Mouse (Mus musculus) testis, adult 2 months (tissue): ENCODE results near the gene Acot11. TPM values are rescaled to one million over a fixed set of nuclear protein-coding genes. Genes with fewer than 3 reads are reported as not detected.

ENCODE experiments used
- H3K27ac ChIP-seq: fragments of 200-500 bp; 2 replicates; pipeline ENCODE4 v1.5.1; 2012; ENCODE audit warnings: low read depth, low read length; ENCODE audit not compliant: control insufficient read depth, insufficient read depth
- H3K27me3 ChIP-seq: fragments of 200-500 bp; 2 replicates; pipeline ENCODE4 v1.6.1; 2012; ENCODE audit warnings: mild to moderate bottlenecking, low read length, moderate library complexity; ENCODE audit not compliant: control insufficient read depth, insufficient read depth
- H3K36me3 ChIP-seq: fragments of 200-500 bp; 2 replicates; pipeline ENCODE4 v1.6.1; 2012; ENCODE audit warnings: mild to moderate bottlenecking, low read length; ENCODE audit not compliant: control insufficient read depth, insufficient read depth
- H3K4me1 ChIP-seq: fragments of 200-500 bp; 2 replicates; pipeline ENCODE4 v1.6.1; 2012; ENCODE audit warnings: low read length; ENCODE audit not compliant: control insufficient read depth, insufficient read depth
- H3K4me3 ChIP-seq: fragments of 200-500 bp; 2 replicates; pipeline ENCODE4 v1.5.1; 2012; ENCODE audit warnings: low read depth, mild to moderate bottlenecking, low read length, moderate library complexity, mixed read lengths; ENCODE audit not compliant: control insufficient read depth
- CTCF ChIP-seq: fragments of 200-500 bp; IDR thresholded peaks from 2 replicates; pipeline ENCODE4 v1.5.1; 2012; ENCODE audit warnings: low read depth, mild to moderate bottlenecking, inconsistent platforms, low read length, moderate library complexity; ENCODE audit not compliant: control insufficient read depth, insufficient read depth, insufficient replicate concordance
- POLR2A ChIP-seq: fragments of 200-500 bp; IDR thresholded peaks from 2 replicates; pipeline ENCODE4 v1.6.1; 2012; ENCODE audit warnings: low read depth, mild to moderate bottlenecking, inconsistent platforms, low read length, moderate library complexity; ENCODE audit not compliant: control insufficient read depth
- polyA plus RNA-seq: library from polyadenylated mRNA; depleted of rRNA; stranded (reverse); fragments of >200 nt; gene quantifications from 2 replicates; pipeline ENCODE4 v1.2.3, GENCODE M21; 2012; rRNA removed

Acot11 gene
- polyA plus RNA-seq, result 0.93 and 1.0 TPM in 2 replicates

DNA sequence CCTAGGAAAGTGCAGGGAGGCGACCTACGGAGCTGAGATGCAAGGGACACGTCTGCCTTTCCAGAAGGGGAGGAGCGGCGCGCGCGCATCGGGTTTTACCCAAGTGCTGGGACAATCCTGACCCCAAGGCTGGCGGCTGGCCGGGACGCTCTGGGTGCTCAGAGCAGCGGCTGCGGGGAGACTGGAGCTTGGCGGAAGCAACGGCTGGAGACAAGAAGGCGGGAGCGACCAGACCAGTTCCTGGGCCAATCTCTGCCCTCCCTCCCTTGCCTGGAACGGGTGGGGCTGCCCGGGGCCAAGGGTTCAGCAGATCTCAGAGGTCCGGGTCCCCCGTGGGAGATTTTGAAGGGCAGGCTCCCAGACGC lies at the start of gene Acot11:
Gene Acot11, minus strand, starts transcription at position 89 of the 365 bp plus-strand sequence.
- TF ChIP-seq CTCF, result no peak
- TF ChIP-seq POLR2A, result no peak
- Histone ChIP-seq H3K27ac (no peak within 1 kb of the TSS), H3K4me1 (peaks cover 3% of the 10 kb centered on the region), H3K36me3 (no peaks in the 10 kb centered on the region), H3K4me3 (peak within 1 kb of the TSS; percentile 41), H3K27me3 (no peaks in the 10 kb centered on the region)

DNA sequence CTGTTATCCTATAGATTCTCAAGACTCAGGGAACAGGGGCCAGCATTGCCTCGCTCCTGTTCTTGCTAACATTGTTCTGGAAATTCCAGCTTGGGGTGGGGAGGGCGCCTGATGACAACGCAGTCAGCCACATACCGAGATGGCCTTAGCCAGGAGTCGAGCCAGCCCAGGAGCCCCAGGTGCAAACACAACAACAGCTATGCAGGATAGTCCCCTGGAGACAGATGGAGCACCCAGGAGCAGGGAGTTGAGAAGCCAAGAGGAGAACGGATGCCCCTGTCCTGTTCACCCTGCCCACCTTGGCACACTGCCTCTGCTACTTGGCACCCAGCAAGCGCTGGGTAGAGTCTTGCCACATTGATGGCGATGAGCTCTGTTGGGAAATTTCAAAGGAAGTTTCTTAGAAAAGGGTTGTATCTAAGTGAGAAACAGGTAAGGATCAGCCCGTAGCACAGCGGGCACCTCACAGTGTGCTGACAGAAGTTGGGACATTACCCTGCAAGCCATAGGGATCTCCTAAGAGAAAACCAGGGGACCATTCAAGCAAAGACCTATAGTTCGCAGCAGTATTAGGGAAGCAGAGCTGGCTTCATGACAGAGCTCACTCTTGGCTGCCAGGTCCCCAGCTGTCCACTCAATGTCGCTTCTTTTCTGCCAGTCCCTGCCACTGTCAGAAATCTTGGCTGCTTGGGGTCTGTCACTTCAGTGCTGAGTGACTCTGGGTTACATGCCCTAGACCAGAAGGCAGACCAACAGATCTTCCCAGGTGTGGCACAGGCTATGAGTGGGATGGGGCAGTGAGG lies 43.7 kb upstream of the Acot11 start:
- H3K4me1 ChIP-seq, result peaks cover 11% of the 10 kb centered on the region
- H3K27me3 ChIP-seq, result no peaks in the 10 kb centered on the region
- H3K4me3 ChIP-seq, result no peak overlapping the region
- no peak overlapping the region for H3K27ac ChIP-seq
- H3K36me3 ChIP-seq, result no peaks in the 10 kb centered on the region
- TF ChIP-seq POLR2A (no peak), CTCF (no peak)

- H3K27me3 ChIP-seq, result no peaks in the 10 kb centered on the region
- TF ChIP-seq CTCF (no peak), POLR2A (no peak)
- H3K4me1 ChIP-seq, result peaks cover 11% of the 10 kb centered on the region
- H3K27ac ChIP-seq, result no peak overlapping the region
- no peak overlapping the region for H3K4me3 ChIP-seq
- H3K36me3 ChIP-seq, result no peaks in the 10 kb centered on the region
Measured at GRCm38 (mm10) chr4:106847591-106848289, 42.9 kb upstream of the Acot11 start.

DNA sequence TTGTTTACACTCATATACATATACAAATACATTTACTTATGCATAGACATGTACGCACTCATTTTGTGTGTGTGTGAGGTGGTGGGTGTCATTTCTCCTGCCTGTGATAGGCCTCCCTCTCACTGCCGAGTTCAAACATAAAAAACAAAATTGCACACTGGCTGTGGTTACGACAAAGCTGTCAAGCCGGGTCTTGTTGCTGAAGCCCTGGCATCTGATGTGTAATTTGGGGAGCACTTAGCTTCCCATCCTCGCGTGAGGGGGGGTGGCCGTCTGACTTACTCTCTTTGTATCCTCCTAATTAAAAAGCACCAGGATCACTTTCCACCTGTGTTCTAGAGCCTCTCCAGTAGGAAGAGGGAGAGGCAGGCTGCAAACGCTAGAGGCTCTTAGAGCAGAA lies 37.8 kb upstream of the Acot11 start:
- H3K27me3 ChIP-seq, result no peaks in the 10 kb centered on the region
- H3K36me3 ChIP-seq, result no peaks in the 10 kb centered on the region
- H3K4me1 ChIP-seq, result peaks cover 25% of the 10 kb centered on the region
- no peak overlapping the region for H3K4me3 ChIP-seq
- H3K27ac ChIP-seq, result no peak overlapping the region
- TF ChIP-seq CTCF, result no peak
- TF ChIP-seq POLR2A, result no peak

DNA sequence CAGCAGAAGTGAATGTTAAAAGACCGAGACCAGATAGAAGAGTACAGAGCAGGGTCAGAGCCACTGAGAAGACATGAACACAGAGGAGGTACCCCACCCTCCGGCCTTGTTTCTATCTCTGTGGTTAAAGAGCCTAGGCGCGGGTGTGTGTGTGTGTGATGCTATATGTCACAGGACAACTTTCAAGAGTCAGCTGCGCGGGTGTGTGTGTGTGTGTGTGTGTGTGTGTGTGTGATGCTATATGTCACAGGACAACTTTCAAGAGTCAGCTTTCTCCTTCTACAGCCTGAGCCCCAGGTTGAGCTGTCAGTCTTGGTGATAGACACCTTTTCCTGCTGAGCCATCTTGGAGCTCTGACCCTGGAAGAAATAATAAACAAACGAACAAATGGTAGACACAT lies 37.1 kb upstream of the Acot11 start:
- Histone ChIP-seq H3K4me1 (peaks cover 26% of the 10 kb centered on the region), H3K36me3 (no peaks in the 10 kb centered on the region), H3K27me3 (no peaks in the 10 kb centered on the region), H3K27ac (no peak overlapping the region), H3K4me3 (no peak overlapping the region)
- TF ChIP-seq CTCF (no peak), POLR2A (no peak)

GRCm38 (mm10) chr4:106841303-106841702 lies 36.5 kb upstream of the Acot11 start:
- Histone ChIP-seq H3K4me3 (peak overlapping the region; percentile 32; the same call in 1 of the 2 replicates), H3K27ac (no peak overlapping the region), H3K36me3 (no peaks in the 10 kb centered on the region), H3K27me3 (no peaks in the 10 kb centered on the region), H3K4me1 (peaks cover 26% of the 10 kb centered on the region)
- TF ChIP-seq CTCF, result no peak
- TF ChIP-seq POLR2A, result no peak

DNA sequence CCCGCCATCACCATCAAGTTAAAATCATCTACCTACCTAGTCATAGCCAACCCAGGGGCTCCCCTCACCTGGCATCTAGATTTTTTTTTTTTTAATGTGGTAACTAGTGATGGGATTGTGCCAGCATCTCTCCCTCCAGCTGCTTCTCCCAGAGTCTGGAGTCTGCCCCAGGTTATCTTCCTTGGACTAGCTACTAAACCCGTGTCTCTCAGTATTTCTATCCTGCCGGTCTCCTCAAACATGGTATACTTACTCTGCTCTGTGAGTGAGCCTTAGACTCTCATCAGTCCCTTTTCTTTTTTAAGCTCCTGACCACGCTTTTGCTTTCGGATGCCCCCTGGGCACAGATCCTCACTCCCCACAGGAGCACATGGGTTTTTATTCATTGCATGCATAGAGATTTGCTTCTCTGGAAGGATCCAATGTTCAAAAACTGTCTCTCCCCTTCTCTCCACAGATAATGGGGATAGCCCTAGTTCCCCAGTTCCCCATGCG lies 35.9 kb upstream of the Acot11 start:
- Histone ChIP-seq H3K27me3 (no peaks in the 10 kb centered on the region), H3K27ac (peak overlapping the region; percentile 87), H3K4me1 (peaks cover 26% of the 10 kb centered on the region), H3K4me3 (peak overlapping the region; percentile 89), H3K36me3 (no peaks in the 10 kb centered on the region)
- TF ChIP-seq CTCF (no peak), POLR2A (no peak)

DNA sequence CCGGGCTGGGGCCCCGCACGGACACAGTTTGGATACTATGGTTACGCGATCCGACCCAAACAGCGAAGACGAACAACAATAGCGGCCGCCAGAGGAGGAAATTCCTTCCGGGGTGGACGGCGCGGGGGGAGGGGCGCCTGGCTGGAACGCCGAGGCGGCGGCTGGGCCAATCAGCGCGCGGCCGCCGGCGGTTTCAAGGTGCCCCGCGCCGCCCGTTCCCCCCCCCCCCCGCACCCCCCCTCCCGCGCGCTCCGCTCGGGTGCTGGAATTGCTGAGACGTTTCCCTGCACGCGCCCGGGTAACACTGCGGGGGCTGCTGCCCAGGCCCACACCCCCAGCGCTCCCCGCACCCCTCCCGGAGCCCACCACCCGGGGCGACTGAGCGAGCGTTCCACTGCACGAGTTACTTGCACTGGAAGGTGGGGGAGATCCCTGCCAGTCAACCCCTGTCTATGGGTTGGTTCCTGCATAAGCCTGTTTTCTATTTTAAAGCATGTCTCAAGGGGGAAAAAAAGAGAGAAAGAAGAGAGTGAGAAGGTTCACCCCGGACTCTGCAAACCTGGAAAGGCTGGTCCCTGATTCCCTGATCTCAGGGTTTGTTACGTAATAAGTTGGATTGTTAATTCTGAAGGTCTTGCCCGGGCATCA lies 35.3 kb upstream of the Acot11 start:
- Histone ChIP-seq H3K27me3 (no peaks in the 10 kb centered on the region), H3K36me3 (no peaks in the 10 kb centered on the region), H3K4me1 (peaks cover 26% of the 10 kb centered on the region), H3K4me3 (peak overlapping the region; percentile 98), H3K27ac (peak overlapping the region; percentile 98)
- no peak for TF ChIP-seq CTCF
- TF ChIP-seq POLR2A, result peak; percentile 65; the same call in 1 of the 2 replicates
